Mouse (Mus musculus) E14TG2a.4 (cell line): ENCODE results near the gene Sap30.

Source experiments
- CTCF ChIP-seq: conservative IDR thresholded peaks from 2 replicates; pipeline ENCODE4 v1.5.1; 2014; ENCODE audit warnings: low read length
- NANOG ChIP-seq: IDR thresholded peaks from 2 replicates; pipeline ENCODE4 v1.6.1; 2014; ENCODE audit warnings: borderline replicate concordance, low read length, mixed read lengths
- POU5F1 ChIP-seq: IDR thresholded peaks from 2 replicates; pipeline ENCODE4 v1.6.1; 2014; ENCODE audit warnings: low read length, borderline replicate concordance

GRCm38 (mm10) chr8:57533106-57533505, 45.4 kb upstream of the Sap30 start:
- TF ChIP-seq CTCF (no peak), POU5F1 (no peak), NANOG (no peak)
